Mouse (Mus musculus): ENCODE data around the gene Josd2. TPM values are rescaled to one million over a fixed set of nuclear protein-coding genes. Genes with fewer than 3 reads are reported as not detected.

Gene Josd2
- polyA plus RNA-seq, 1 experiment = not detected

GRCm38 (mm10) chr7:44435796-44436195, 32.0 kb upstream of the Josd2 start:
- no peak overlapping the region for H3K27ac ChIP-seq (ENCODE audit: insufficient read depth, low read depth, low read length)
- WGBS = 73% methylated on average over 5 of the region's 5 CpGs

GRCm38 (mm10) chr7:44436267-44436666, 31.5 kb upstream of the Josd2 start:
- 10% methylated on average over 1 of the region's 1 CpGs for WGBS
- H3K4me3 ChIP-seq (ENCODE audit: insufficient read depth, low read depth, low read length) = no peak overlapping the region
- peaks cover 42% of the 10 kb centered on the region for H3K4me1 ChIP-seq (ENCODE audit: control insufficient read depth, insufficient read depth, low read length)
- no peak overlapping the region for H3K27ac ChIP-seq (ENCODE audit: insufficient read depth, low read depth, low read length)
- TF ChIP-seq POLR2A (IDR thresholded peaks at IDR 0.05; ENCODE audit: insufficient read depth, low read depth, low read length) (no peak), CTCF (IDR thresholded peaks at IDR 0.05; ENCODE audit: insufficient read depth, low read depth, low read length) (no peak; the same call in 1 of the 2 replicates)

More at GRCm38 (mm10) chr7:44435796-44436195, 32.0 kb upstream of the Josd2 start:
- TF ChIP-seq POLR2A (IDR thresholded peaks at IDR 0.05; ENCODE audit: insufficient read depth, low read depth, low read length) (no peak), CTCF (IDR thresholded peaks at IDR 0.05; ENCODE audit: insufficient read depth, low read depth, low read length) (no peak)
- peaks cover 45% of the 10 kb centered on the region for H3K4me1 ChIP-seq (ENCODE audit: control insufficient read depth, insufficient read depth, low read length)
- H3K4me3 ChIP-seq (ENCODE audit: insufficient read depth, low read depth, low read length) = no peak overlapping the region

GRCm38 (mm10) chr7:44437188-44437587, 30.6 kb upstream of the Josd2 start:
- TF ChIP-seq POLR2A (IDR thresholded peaks at IDR 0.05; ENCODE audit: insufficient read depth, low read depth, low read length) (no peak), CTCF (IDR thresholded peaks at IDR 0.05; ENCODE audit: insufficient read depth, low read depth, low read length) (no peak)
- Histone ChIP-seq H3K4me3 (ENCODE audit: insufficient read depth, low read depth, low read length) (no peak overlapping the region), H3K4me1 (ENCODE audit: control insufficient read depth, insufficient read depth, low read length) (peaks cover 38% of the 10 kb centered on the region), H3K27ac (ENCODE audit: insufficient read depth, low read depth, low read length) (no peak overlapping the region)
- 85% methylated on average over 1 of the region's 1 CpGs for WGBS

- Histone ChIP-seq H3K27ac (ENCODE audit: insufficient read depth, low read depth, low read length) (no peak overlapping the region), H3K4me1 (ENCODE audit: control insufficient read depth, insufficient read depth, low read length) (peaks cover 33% of the 10 kb centered on the region), H3K4me3 (ENCODE audit: insufficient read depth, low read depth, low read length) (no peak overlapping the region)
- WGBS = 64% methylated on average over 8 of the region's 8 CpGs
- TF ChIP-seq POLR2A (IDR thresholded peaks at IDR 0.05; ENCODE audit: insufficient read depth, low read depth, low read length) = no peak
- no peak for TF ChIP-seq CTCF (IDR thresholded peaks at IDR 0.05; ENCODE audit: insufficient read depth, low read depth, low read length)
These were observed 29.8 kb upstream of the Josd2 start for GRCm38 (mm10) chr7:44437933-44438332.

- Histone ChIP-seq H3K4me1 (ENCODE audit: control insufficient read depth, insufficient read depth, low read length) (peaks cover 38% of the 10 kb centered on the region), H3K27ac (ENCODE audit: insufficient read depth, low read depth, low read length) (no peak overlapping the region), H3K4me3 (ENCODE audit: insufficient read depth, low read depth, low read length) (no peak overlapping the region)
- WGBS = 90% methylated on average over 2 of the region's 2 CpGs
- no peak for TF ChIP-seq POLR2A (IDR thresholded peaks at IDR 0.05; ENCODE audit: insufficient read depth, low read depth, low read length)
- TF ChIP-seq CTCF (IDR thresholded peaks at IDR 0.05; ENCODE audit: insufficient read depth, low read depth, low read length) = no peak
These were observed 28.1 kb upstream of the Josd2 start for GRCm38 (mm10) chr7:44439696-44440095.

GRCm38 (mm10) chr7:44440479-44440878, 27.3 kb upstream of the Josd2 start:
- H3K4me3 ChIP-seq (ENCODE audit: insufficient read depth, low read depth, low read length) = no peak overlapping the region

GRCm38 (mm10) chr7:44441180-44441579, 26.6 kb upstream of the Josd2 start:
- Histone ChIP-seq H3K4me1 (ENCODE audit: control insufficient read depth, insufficient read depth, low read length) (peaks cover 53% of the 10 kb centered on the region), H3K4me3 (ENCODE audit: insufficient read depth, low read depth, low read length) (peak overlapping the region; percentile 90), H3K27ac (ENCODE audit: insufficient read depth, low read depth, low read length) (peak overlapping the region; percentile 99)
- TF ChIP-seq POLR2A (IDR thresholded peaks at IDR 0.05; ENCODE audit: insufficient read depth, low read depth, low read length) (no peak), CTCF (IDR thresholded peaks at IDR 0.05; ENCODE audit: insufficient read depth, low read depth, low read length) (no peak)
- WGBS = 0% methylated on average over 1 of the region's 1 CpGs

More at GRCm38 (mm10) chr7:44440479-44440878, 27.3 kb upstream of the Josd2 start:
- Histone ChIP-seq H3K27ac (ENCODE audit: insufficient read depth, low read depth, low read length) (no peak overlapping the region), H3K4me1 (ENCODE audit: control insufficient read depth, insufficient read depth, low read length) (peaks cover 46% of the 10 kb centered on the region)
- TF ChIP-seq CTCF (IDR thresholded peaks at IDR 0.05; ENCODE audit: insufficient read depth, low read depth, low read length) (no peak), POLR2A (IDR thresholded peaks at IDR 0.05; ENCODE audit: insufficient read depth, low read depth, low read length) (no peak)
- 78% methylated on average over 1 of the region's 1 CpGs for WGBS

- TF ChIP-seq CTCF (IDR thresholded peaks at IDR 0.05; ENCODE audit: insufficient read depth, low read depth, low read length) (no peak), POLR2A (IDR thresholded peaks at IDR 0.05; ENCODE audit: insufficient read depth, low read depth, low read length) (peak; percentile 59)
- 0% methylated on average over 13 of the region's 14 CpGs for WGBS
- Histone ChIP-seq H3K4me3 (ENCODE audit: insufficient read depth, low read depth, low read length) (peak overlapping the region; percentile 90), H3K27ac (ENCODE audit: insufficient read depth, low read depth, low read length) (peak overlapping the region; percentile 99), H3K4me1 (ENCODE audit: control insufficient read depth, insufficient read depth, low read length) (peaks cover 54% of the 10 kb centered on the region)
These were observed 26.1 kb upstream of the Josd2 start for GRCm38 (mm10) chr7:44441648-44442109.

GRCm38 (mm10) chr7:44442407-44442821, 25.4 kb upstream of the Josd2 start:
- peak overlapping the region; percentile 99 for H3K27ac ChIP-seq (ENCODE audit: insufficient read depth, low read depth, low read length)
- H3K4me3 ChIP-seq (ENCODE audit: insufficient read depth, low read depth, low read length) = peak overlapping the region; percentile 90
- peaks cover 55% of the 10 kb centered on the region for H3K4me1 ChIP-seq (ENCODE audit: control insufficient read depth, insufficient read depth, low read length)
- WGBS = 0% methylated on average over 14 of the region's 14 CpGs
- no peak for TF ChIP-seq POLR2A (IDR thresholded peaks at IDR 0.05; ENCODE audit: insufficient read depth, low read depth, low read length)
- TF ChIP-seq CTCF (IDR thresholded peaks at IDR 0.05; ENCODE audit: insufficient read depth, low read depth, low read length) = no peak

Data from olfactory bulb, adult 2 months (tissue).